Mouse (Mus musculus) ES-E14 (cell line): ENCODE measurements at regions not wholly inside any gene's neighbourhood (a gene's known extent, or its start where the extent isn't known, plus 50 kb on each side); places are given as distances from the start of the nearest gene placed in this dataset.

Experiments
- CHD2 ChIP-seq: IDR thresholded peaks from 2 replicates; pipeline ENCODE4 v1.6.1; 2014; ENCODE audit warnings: mild to moderate bottlenecking, low read depth, low read length, inconsistent platforms
- MAFK ChIP-seq: IDR thresholded peaks from 2 replicates; pipeline ENCODE4 v1.6.1; 2014; ENCODE audit warnings: mild to moderate bottlenecking, low read depth, low read length, inconsistent platforms; ENCODE audit not compliant: insufficient read depth
- ZC3H11A ChIP-seq: IDR thresholded peaks from 2 replicates; pipeline ENCODE4 v1.6.1; 2012; ENCODE audit warnings: low read depth, mild to moderate bottlenecking, inconsistent platforms, low read length, borderline replicate concordance

GRCm38 (mm10) chr15:34008591-34008990 is 349.1 kb downstream of the 9430069I07Rik start:
- TF ChIP-seq CHD2 (no peak), MAFK (no peak), ZC3H11A (no peak)
